Mouse (Mus musculus) G1E (cell line): ENCODE measurements around the gene Slc9a9. TPM values are rescaled to one million over a fixed set of nuclear protein-coding genes. Genes with fewer than 3 reads are reported as not detected.

Experiments
- ATAC-seq: 2 replicates; pipeline ENCODE4 v1.8.0; 2016; ENCODE audit warnings: mild to moderate bottlenecking; ENCODE audit not compliant: insufficient number of reproducible peaks, poor library complexity, low FRiP score, severe bottlenecking; ENCODE audit errors: extremely low read depth
- DNase-seq: peaks from one replicate; pipeline ENCODE4 v3.0.0; 2012; ENCODE audit warnings: low spot score
- H3K27me3 ChIP-seq: 2 replicates; pipeline ENCODE4 v1.6.1; 2012; ENCODE audit warnings: mild to moderate bottlenecking, low read length, inconsistent platforms; ENCODE audit not compliant: insufficient read depth
- H3K36me3 ChIP-seq: replicated peaks from 2 replicates; pipeline ENCODE3; 2012; ENCODE audit warnings: mild to moderate bottlenecking, inconsistent platforms
- H3K4me1 ChIP-seq: 2 replicates; pipeline ENCODE4 v1.6.1; 2012; ENCODE audit warnings: low read depth, low read length, inconsistent platforms, mixed read lengths; ENCODE audit not compliant: insufficient read depth
- H3K4me3 ChIP-seq: 2 replicates; pipeline ENCODE4 v1.5.1; 2012; ENCODE audit warnings: low read depth, mild to moderate bottlenecking, inconsistent platforms, low read length, moderate library complexity, mixed read lengths
- H3K9me3 ChIP-seq: replicated peaks from 2 replicates; pipeline ENCODE4 v1.6.1; 2012; ENCODE audit warnings: inconsistent platforms
- CTCF ChIP-seq: IDR thresholded peaks from 2 replicates; pipeline ENCODE4 v1.5.1; 2012; ENCODE audit warnings: low read depth, low read length, inconsistent platforms, mixed read lengths
- GATA1 ChIP-seq: IDR thresholded peaks from 2 replicates; pipeline ENCODE4 v1.6.1; 2012; ENCODE audit warnings: borderline replicate concordance, low read length, inconsistent platforms, mixed read lengths
- GATA2 ChIP-seq: IDR thresholded peaks from 2 replicates; pipeline ENCODE4 v1.6.1; 2012; ENCODE audit warnings: low read depth, low read length, inconsistent platforms, borderline replicate concordance
- POLR2AphosphoS5 ChIP-seq: IDR thresholded peaks from 2 replicates; pipeline ENCODE4 v1.6.1; 2012; ENCODE audit warnings: low read depth, low read length, inconsistent platforms; ENCODE audit not compliant: insufficient replicate concordance
- TAL1 ChIP-seq: conservative IDR thresholded peaks from 2 replicates; pipeline ENCODE4 v1.6.1; 2012; ENCODE audit warnings: low read depth, low read length, inconsistent platforms, mixed read lengths
- polyA plus RNA-seq: library from polyadenylated mRNA; stranded (reverse); fragments of >175 nt; gene quantifications from 2 replicates; pipeline ENCODE4 v1.2.3, GENCODE M21; 2012
- total RNA-seq, 2 experiments: library from RNA; stranded (forward) in 1 of 2; stranded (reverse) in 1 of 2; fragments of 200-1000 nt in 1 of 2; fragments of >200 nt in 1 of 2; fragmentation: Nextera tagmentation in 1 of 2; gene quantifications; 2 replicates each; pipeline ENCODE4 v1.2.3; 2014 to 2017

Slc9a9 gene
- total and polyA plus RNA-seq, 3 experiments: 0.11 TPM; not detected in 2

GRCm38 (mm10) chr9:95113157-95114135, 443.7 kb downstream of the Slc9a9 start:
- H3K4me3 ChIP-seq: no peak overlapping the region
- H3K27me3 ChIP-seq: no peaks in the 10 kb centered on the region
- peaks cover 18% of the 10 kb centered on the region for H3K9me3 ChIP-seq
- no peaks in the 10 kb centered on the region for H3K36me3 ChIP-seq
- TF ChIP-seq GATA1: no peak
- no peak for TF ChIP-seq GATA2
- TF ChIP-seq POLR2AphosphoS5: no peak
- TF ChIP-seq TAL1: no peak
- DNase-seq (no peak), ATAC-seq (no peak)
- H3K4me1 ChIP-seq: no peaks in the 10 kb centered on the region

GRCm38 (mm10) chr9:95120062-95120461, 450.4 kb downstream of the Slc9a9 start:
- Histone ChIP-seq H3K9me3 (peaks cover 42% of the 10 kb centered on the region), H3K4me3 (no peak overlapping the region), H3K4me1 (no peaks in the 10 kb centered on the region), H3K36me3 (no peaks in the 10 kb centered on the region), H3K27me3 (no peaks in the 10 kb centered on the region)
- no peak for DNase-seq
- no peak for ATAC-seq
- TF ChIP-seq CTCF: no peak
- TF ChIP-seq GATA1: no peak
- TF ChIP-seq TAL1: no peak
- TF ChIP-seq GATA2: no peak
- no peak for TF ChIP-seq POLR2AphosphoS5

GRCm38 (mm10) chr9:95121151-95121835, 451.6 kb downstream of the Slc9a9 start:
- Histone ChIP-seq H3K4me3 (no peak overlapping the region), H3K27me3 (no peaks in the 10 kb centered on the region), H3K9me3 (peaks cover 47% of the 10 kb centered on the region), H3K4me1 (no peaks in the 10 kb centered on the region), H3K36me3 (no peaks in the 10 kb centered on the region)
- TF ChIP-seq CTCF (no peak), TAL1 (no peak), POLR2AphosphoS5 (no peak), GATA2 (no peak), GATA1 (no peak)
- DNase-seq: no peak
- ATAC-seq: no peak

- ATAC-seq (no peak), DNase-seq (no peak)
- TF ChIP-seq CTCF (no peak), POLR2AphosphoS5 (no peak), GATA1 (no peak), TAL1 (no peak), GATA2 (no peak)
- H3K9me3 ChIP-seq: peaks cover 38% of the 10 kb centered on the region
- no peaks in the 10 kb centered on the region for H3K4me1 ChIP-seq
- no peaks in the 10 kb centered on the region for H3K27me3 ChIP-seq
- no peak overlapping the region for H3K4me3 ChIP-seq
- no peaks in the 10 kb centered on the region for H3K36me3 ChIP-seq
Measured at GRCm38 (mm10) chr9:95125683-95126082, 456.0 kb downstream of the Slc9a9 start.

- no peak for TF ChIP-seq POLR2AphosphoS5
- no peak for TF ChIP-seq TAL1
- TF ChIP-seq CTCF: no peak
- no peak for TF ChIP-seq GATA1
- TF ChIP-seq GATA2: no peak
- no peak for DNase-seq
- Histone ChIP-seq H3K4me3 (no peak overlapping the region), H3K36me3 (no peaks in the 10 kb centered on the region), H3K4me1 (no peaks in the 10 kb centered on the region), H3K27me3 (no peaks in the 10 kb centered on the region), H3K9me3 (peaks cover 26% of the 10 kb centered on the region)
- ATAC-seq: no peak
Measured at GRCm38 (mm10) chr9:95127774-95128173, 458.1 kb downstream of the Slc9a9 start.

GRCm38 (mm10) chr9:95149206-95149729, 479.6 kb downstream of the Slc9a9 start:
- no peaks in the 10 kb centered on the region for H3K4me1 ChIP-seq
- no peaks in the 10 kb centered on the region for H3K27me3 ChIP-seq
- DNase-seq: no peak
- peaks cover 55% of the 10 kb centered on the region for H3K9me3 ChIP-seq
- ATAC-seq: no peak
- TF ChIP-seq GATA2: no peak
- no peak for TF ChIP-seq CTCF
- no peak for TF ChIP-seq TAL1
- no peak for TF ChIP-seq POLR2AphosphoS5
- no peak for TF ChIP-seq GATA1
- H3K36me3 ChIP-seq: no peaks in the 10 kb centered on the region
- H3K4me3 ChIP-seq: no peak overlapping the region
